Mouse (Mus musculus) heart, postnatal 0 days (tissue): ENCODE results near the gene Txndc8.

Experiments used
- CTCF ChIP-seq: IDR thresholded peaks from 2 replicates; pipeline ENCODE4 v1.5.1; 2016; ENCODE audit warnings: antibody characterized with exemption, control low read depth, low read depth
- EP300 ChIP-seq: IDR thresholded peaks from 2 replicates; pipeline ENCODE4 v1.6.1; 2016; ENCODE audit warnings: antibody characterized with exemption, low read depth

- TF ChIP-seq CTCF = no peak
- TF ChIP-seq EP300 = no peak
Observed at GRCm38 (mm10) chr4:57934181-57934580, 74.7 kb downstream of the Txndc8 start.
